Mouse (Mus musculus): ENCODE data around the gene Oaf.

Gene Oaf

DNA sequence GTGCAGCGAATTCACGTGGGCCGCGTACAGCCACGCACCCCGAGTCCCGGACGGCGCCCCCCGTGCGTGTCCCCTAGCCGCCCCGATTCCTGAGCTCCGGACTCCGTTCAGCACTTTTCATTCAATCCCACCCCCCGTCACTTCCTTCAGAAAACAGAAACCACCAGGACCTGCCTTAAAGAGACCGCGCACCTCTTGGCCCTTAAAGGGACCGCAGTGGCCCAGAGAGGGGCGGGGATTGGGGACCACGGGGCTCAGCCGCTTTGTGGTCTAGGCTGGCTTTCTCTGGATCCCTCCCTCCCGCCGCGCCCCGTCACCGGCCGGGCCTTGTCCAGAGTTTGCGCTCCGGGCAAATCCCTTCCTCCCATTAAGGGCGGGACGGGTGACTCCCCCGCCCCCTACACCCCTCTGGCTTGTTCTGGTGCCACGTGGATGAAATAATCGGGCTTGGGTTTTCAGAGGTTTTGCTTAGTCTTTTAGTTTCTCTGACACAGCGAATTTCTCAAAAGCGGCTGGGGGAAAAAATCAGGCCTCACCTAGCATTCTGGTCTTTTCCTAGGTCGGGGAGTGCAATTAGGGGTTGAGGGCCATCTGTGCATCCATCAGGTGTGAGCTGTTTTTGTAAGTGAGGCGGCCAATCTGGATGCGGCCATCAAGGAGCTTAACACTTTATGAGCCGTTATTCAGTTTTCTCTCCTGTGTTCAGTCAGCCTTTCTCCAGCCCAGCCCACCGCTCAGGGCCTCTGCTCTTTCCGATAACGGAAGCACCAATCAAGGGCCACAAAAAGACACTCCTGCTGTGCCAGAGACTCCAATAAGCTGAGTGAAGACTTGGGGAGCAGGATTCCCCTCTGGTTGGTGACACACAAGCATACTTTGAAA lies at the start of gene Oaf:
Gene Oaf, minus strand, starts transcription at position 200 of the 882 bp plus-strand sequence.
- DNase-seq (ENCODE audit: low spot score): peak; percentile 77

DNA sequence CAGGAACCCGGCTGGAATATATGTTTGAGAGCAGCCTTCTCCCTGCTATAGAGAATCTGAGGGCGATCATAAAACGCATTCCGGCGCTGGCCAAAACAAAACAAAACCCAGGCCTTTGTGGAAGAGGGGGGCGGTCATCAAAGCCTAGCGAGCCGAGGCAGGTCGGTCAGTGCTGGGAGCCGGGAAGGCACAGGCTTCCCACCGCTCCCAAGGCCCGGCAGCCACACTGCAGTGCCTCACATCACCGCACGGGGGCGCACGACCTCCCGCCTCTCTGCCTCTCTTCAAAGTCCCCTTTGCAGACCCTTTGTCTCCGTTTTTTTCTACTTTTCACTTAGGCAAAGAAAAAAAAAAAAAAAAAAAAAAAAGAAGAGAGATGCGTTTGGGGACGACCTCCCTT lies 47.2 kb upstream of the Oaf start:
- DNase-seq (ENCODE audit: low spot score): peak; percentile 69

DNA sequence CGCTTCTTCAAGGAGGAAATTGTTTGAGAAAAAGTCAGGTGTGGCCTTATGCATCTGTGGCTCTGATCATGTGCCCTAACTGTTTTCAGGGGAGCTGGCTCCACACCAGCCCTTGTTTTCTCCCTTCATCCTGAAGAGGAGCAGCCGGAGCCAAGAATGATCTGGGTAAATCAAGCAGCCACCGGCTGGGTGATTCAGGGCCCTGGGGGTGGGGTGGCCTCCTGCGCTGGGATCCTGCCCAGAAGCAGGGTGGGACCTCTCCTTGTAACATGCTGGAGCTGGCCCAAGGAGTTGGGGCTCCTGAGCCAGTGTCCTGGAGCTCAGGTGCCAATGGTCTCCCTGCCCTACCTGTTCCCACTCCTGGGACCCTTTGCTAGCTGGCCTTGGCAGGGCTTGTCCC lies 45.6 kb upstream of the Oaf start:
- DNase-seq (ENCODE audit: low spot score): no peak

DNA sequence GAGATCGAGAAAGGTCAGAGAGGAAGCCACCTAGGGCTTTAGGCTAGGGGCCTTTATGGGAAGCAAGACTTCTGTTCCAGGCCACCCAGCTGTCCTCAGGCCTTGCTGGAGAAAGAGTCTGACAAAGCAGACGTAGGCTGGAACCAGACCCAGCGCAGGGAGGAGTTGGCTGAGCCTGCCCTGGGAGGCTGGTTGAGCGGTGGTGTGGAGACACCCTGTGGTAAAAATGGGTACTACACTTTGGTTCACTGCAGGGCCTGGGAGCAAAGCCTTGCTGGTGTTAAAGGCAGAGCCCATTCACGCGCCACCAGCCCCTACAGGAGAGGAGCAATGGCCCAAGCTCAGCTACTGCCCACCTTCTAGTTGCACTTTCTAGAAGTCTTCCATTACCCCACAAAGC lies 44.6 kb upstream of the Oaf start:
- DNase-seq (ENCODE audit: low spot score): peak; percentile 76

DNA sequence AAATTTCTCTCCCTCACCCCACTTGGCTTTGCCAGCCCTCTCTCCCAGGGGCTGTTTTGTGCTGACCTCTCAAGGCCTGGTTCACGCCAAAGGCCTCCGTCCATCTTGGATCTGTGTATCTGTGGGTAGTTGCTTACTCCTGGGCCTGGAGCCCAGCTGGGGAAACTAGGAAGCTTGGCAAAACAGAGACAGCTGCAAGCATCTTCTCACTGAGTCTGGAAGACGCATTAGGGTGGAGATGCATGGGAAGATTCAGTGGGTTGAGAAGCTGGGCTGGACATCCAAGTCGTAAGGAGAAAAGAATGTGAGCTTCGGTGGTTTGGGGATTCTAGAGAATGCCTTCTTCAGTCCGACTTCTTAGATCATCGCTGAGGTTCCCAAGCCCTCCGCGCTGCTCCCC lies 34.0 kb upstream of the Oaf start:
- no peak for DNase-seq (ENCODE audit: low spot score)

DNA sequence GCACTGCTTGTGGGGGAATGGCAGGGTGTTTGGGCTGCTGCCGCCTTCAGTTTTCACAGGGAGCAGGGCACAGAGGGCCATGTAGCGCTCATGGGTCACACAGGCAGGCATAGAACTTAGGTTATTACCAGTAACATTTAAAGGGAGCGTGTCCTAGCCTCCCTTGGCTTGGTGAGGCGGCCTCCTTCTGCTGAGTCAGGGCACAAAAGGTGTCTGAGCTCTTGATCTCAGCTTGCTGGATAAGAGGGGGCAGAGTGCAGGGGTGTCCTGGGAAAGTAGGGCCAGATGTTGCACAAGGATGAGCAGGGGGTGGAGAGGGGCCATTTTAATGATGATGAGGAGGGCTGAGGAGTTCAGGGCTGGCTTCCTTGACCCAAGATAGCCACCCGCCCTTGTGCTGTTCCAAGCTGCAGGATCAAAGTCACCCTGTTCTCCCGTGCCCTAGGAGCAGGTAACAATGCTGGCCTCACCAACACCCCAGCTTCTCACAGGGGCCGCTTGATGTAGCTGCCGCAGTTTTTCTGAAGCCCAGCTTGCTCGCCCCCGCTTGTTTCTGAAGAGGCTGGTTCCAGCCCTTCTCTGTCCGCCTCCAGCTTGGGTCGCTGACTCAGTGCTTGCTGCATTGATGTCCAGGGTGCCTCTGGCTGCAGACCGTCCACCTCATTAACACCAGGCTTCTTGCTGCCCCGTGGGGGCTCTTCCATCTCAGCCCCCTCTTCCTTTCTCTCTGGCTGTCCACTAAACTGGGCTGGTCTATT lies 32.2 kb upstream of the Oaf start:
- no peak for DNase-seq (ENCODE audit: low spot score)

DNA sequence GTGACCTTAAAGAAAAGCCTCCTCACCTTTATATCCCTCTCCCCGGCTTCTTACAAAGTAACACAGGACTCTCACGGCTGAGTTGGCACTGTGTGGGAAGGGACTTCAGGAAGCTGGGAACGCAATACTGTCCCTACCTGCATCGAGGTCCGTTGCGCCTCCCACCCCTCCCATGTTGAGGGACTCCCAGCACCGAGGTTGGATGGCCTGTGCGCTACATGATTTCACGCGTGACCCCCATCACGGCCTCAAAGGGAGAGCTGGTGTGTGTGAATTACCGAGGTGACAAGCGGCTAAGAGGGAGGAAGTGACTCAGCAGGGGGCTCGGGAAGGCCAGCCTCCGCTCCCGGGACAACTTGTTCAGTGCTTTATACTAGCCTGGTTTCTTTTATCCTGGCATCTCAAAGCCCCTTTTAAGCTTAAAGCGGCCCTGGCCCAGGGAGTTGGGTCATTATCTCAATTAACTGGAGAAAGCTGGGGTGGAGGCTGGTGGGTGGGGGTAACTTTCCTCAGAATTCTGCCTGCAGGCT lies 31.1 kb upstream of the Oaf start:
- DNase-seq (ENCODE audit: low spot score): no peak

DNA sequence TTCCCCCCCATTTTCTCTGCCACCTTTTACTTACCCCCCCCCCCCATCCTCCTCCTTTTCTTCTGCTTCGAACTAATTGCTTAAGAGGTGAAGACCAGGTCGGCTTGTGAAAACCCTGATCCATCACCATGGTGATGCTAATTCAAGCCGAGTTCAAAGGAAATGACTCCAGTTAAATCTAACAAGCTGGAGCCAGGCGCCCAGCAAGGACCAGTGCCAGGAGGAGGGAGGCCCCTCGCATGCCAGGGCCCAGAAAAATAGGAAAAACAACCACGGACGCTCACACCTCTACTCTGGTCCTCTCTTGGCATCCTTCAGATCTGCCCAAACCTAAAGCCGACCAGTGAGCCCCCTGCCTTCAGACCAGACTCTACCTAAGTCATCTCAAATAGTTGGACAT lies 29.5 kb upstream of the Oaf start:
- no peak for DNase-seq (ENCODE audit: low spot score)

DNA sequence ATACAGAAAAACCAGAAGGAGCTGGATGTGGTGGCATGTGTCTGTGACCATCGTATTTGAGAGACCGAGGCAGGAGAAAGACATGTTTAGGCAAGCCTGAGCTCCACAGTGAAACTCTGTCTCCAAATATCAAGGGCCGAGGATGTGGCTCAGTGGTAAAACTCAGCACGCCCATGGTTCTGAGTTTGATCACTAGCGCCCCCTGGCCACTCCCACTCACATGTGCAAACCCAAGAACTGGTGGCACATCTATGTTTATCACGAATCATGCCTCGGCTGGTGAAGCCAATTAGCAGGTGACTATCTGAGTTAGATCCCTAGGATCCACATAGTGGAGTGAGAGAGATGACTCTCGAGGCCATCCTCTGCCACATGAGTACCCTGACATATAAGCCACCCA lies 27.6 kb upstream of the Oaf start:
- peak; percentile 29 for DNase-seq (ENCODE audit: low spot score)

DNA sequence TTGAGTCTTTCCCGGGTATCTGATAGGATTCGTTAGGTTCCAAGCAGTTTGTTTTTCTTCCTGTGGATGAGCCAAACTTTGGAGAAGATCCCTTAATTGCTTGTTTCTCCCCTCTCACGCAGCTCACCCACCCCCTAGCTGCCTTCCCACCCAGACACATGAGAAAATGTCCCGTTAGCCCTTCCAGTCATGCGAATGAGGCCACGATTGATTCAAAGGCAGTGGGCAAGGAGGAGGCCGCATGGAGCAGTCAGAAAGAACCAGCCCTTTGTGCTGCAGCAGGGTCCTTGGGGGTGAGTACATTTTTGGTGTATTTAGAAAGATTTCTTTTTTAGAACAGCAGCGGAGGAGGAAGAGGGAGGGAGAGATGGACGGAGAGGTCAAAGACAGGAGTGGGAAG lies 25.5 kb upstream of the Oaf start:
- no peak for DNase-seq (ENCODE audit: low spot score)

DNA sequence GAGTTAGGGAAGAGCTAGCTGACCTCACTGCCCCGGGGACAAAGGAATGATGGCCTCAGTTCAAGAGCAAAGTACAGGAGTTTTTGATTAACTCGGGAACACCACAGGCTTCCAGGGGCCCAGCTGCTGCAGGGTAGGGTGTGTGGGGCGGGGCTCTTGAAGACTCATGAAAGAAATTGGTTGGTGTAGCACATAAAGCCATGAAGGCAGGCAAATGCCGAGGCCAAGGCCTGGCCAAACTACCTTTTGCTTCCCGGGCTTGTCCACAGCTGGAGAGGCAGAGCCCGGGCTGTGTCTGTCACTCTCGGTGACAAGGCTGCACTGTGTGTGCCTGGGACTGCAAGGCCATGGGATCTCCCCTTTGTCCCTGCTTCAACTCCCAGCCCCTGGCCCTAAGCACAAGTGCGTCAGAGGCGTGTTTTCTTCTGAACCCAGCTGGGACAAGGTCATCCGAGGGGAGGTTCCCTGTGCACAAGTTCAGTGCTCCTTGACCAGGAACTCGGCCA lies 24.3 kb upstream of the Oaf start:
- no peak for DNase-seq (ENCODE audit: low spot score)

DNA sequence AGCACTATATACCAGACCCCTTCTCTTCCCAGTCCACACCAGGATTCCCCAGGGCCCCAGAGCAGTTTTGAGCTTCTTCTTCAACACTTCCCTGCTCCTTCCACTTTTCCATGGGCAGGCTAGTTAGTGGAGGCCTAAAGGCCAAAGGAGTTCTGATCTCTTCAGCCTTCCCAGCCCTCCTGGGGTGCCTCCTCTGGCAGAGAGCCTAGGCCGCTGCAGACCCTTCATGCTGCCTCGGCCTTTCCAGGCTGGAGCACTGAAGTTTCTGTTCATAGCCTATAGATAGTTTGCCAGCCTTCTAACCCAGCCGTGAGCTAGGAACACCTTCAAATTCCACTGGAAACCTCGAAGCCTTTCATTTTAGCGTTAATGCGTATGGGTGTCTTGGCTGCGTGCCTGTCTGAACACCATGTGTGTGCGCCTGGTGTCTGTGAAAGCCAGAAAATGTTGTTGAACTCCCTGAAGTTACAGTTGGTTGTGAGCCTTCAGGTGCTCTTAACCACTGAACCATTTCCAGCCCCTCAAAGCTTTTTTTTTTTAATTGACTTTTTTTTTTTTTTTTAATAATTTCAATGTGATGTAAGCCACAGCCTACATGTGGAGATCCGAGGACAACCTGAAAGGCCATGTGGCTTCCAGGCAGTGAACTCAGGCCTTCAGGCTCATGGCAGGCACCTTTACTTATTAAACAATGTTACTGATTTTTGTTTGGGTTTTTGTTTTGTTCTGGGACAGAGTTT lies 23.3 kb upstream of the Oaf start:
- no peak for DNase-seq (ENCODE audit: low spot score)

DNA sequence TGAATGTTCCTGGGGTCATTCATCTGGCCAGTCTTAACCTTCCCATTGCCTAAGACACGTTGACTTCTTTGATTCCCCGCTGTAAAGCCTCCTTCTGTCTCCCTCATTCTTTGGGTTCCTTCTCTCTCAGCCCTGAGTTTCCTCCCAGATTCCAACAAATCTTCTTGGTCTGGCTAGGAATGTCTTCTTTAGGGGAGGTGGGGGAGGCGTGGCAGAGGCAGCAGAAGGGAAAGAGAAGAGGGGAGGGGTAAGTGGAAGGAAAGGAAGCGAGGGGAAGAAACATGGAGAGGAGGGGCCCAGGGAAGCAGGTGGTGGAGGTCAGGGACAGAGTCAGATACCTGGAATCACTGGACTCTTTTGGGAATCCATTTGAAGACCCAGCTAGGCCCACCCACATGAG lies 22.7 kb upstream of the Oaf start:
- DNase-seq (ENCODE audit: low spot score): no peak

DNA sequence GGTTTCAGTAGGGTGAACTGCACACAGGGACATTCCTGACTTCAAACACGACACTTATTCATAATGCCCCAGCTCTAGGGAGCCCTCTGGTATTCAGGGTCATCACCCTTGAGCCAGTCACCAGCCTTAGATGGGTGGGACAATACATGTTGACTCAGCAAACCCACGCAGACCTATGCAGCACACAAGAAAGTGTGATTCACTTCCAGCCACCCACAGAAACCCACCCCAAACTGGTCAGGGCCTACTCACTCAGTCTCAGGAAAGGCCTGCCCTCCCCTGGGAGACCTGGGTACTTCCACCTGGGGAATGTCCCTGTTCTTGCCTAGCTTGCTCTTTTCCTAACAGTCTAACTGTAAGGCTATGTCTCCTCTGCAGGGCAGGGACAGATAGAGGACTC lies 22.2 kb upstream of the Oaf start:
- no peak for DNase-seq (ENCODE audit: low spot score)

DNA sequence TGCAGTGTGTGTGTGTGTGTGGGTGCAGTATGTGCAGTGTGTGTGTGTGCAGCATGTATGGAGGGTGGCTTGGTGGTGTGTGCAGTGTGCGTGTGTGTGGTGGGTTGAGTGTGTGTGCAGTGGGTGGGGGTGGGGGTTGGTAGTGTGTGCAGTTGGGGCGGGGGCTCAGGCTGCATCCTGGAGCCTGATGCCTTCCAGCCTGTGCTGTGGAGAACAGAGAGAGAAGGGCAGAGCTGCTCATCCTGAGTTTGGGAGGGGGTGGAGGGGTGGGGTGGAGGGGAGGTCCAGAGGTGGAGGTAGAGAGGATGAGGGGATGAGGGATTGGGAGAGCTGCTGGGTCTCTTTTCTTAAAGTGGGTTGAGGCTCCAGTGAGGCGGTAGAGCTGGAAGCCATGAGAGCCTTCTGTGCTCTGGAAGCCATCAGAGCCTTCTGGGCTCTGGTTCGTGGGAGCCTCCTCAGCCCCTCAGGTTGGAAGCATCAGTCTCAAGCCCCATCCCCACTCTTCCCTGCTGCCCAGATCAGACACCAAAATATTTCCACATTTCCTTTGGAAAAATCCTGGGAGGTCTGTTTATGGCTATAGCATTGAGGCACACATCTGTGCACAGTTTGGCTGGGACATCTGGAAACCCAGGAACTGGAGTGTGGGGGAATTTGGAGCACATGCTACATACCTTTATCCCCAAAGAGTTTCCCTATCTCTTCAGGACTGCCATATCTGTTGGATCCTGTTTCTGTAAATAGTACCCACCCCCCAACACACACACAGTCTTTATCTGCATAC lies 21.6 kb upstream of the Oaf start:
- no peak for DNase-seq (ENCODE audit: low spot score)

DNA sequence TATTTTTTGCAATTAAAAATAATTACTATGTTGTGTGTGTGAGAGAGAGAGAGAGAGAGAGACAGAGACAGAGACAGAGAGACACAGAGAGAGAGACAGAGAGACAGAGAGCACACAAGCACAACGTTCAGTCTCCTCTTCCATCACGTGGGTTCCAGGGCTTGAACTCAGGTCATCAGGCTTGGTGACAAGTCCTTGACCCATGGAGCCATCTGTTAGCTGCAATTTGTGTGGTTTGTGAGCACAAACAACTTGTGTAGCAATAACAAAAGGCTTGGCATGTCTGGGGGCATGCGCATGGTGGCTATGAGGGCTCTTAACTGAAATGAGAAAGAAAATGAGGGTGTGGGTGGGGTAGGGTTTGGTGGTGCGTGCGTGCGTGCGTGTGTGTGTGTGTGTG lies 20.9 kb upstream of the Oaf start:
- DNase-seq (ENCODE audit: low spot score): no peak

DNA sequence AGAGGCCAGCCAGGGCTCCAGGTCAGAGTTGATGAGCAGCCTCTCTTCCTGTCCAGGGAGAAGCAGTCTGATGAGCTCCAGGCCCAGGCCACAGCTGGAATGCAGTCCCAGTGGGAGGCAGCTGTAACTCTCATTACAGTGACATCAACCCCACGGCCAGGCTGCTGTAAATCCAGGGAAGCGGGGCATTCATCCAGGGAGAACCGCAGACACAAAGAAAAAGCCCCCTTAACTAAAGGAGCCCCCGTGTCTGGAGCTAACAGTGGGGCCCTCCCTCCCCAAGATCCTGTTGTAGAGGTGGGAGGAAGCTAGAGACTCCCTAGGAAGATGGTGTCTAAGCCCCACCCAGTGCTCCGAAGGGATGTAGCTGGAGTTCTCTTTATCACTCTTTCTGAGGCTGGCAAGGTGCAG lies 13.6 kb upstream of the Oaf start:
- no peak for DNase-seq (ENCODE audit: low spot score)

DNA sequence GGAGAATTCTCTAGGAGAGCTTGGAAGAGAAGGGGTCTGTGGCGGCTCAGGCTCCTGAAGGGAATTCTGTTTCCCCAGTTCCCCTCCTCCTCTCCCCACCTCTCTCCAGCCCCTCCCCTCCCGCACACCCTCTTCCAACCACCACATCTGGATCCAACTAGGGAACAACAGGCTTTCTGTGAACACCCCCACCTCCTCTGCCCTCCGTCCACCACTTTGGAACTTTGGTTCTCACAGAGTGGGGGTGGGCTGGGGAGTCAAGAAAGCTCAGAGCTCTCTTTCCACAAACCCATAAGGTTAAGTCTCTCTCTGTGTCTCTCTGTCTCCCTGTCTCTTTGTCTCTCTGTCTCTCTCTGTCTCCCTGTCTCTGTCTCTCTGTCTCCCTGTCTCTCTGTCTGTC lies 13.1 kb upstream of the Oaf start:
- DNase-seq (ENCODE audit: low spot score): no peak

DNA sequence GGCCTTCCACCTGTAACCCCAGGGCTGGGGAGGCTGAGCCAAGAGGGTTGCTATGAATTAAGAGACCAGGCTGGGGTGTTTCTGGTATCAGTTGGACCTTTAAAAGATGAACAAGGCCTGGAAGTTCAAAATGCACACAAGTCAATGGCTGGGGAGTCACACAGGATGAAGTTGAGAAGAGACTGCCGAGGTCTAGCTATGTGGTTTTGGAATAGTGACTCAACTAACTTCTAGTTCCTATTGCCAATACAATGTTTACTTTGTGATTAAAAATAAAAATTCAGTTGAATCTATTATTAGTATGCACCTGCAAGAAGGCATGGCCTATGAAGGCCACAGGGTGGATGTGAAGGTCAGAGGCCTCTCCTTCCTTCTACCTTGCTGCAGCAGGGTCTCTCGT lies 12.1 kb upstream of the Oaf start:
- no peak for DNase-seq (ENCODE audit: low spot score)

DNA sequence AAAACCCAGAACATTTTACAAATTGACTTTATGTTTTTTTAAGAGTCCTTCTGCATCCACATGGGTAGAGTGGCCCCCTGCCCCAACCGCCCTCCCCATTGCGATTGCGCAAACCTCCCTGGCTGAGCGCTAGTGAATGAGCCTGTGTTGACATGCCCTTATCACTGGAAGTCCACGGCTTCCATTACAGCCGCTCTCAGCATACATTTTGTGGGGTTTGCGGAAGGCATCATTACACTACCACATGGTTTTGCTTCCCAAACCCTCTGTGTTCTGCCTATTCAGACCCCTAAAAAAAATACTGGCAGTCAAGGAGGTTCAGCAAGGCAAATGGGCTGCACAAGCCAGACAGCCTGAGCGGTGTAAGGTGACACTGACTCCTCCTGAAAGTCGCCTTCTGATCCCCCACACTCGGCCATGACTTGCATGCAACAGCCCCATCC lies 7.0 kb upstream of the Oaf start:
- DNase-seq (ENCODE audit: low spot score): no peak

DNA sequence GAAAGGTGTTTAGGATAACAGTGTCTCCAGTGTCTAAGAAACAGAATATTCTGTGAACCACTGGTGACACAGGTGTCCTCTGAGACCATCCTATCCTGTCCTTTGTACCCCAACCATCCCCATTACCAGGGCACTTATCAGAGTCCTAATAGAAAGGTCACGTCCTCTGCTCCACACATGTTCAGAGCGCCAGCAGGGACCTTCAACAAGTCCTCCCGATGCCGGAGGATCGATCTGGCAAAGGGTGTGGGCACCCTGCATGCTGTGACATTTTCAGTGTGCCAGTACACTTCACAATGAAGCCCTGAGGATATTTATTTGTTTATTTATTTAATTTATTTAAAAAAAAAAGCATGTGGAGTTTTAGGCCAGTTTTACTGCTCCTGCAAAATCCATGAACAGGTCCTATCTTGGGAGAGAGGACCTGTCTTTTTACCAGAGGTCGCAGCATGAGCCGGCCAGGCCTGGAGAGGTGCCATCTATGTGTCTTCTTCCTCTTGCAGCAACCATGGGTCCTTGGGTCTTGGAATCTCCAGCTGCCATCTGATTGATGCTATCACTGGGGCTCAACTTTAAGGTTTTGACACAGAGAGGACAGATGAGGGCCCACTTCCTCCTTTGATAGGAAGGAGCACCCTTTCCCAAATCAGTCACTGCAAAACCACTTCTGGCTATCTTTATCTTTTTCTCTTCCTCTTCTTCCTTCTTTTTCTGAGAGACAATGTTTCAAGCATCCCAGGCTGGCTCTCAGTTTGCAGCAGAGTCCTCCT lies 6.3 kb upstream of the Oaf start:
- no peak for DNase-seq (ENCODE audit: low spot score)
